Mouse (Mus musculus) liver, embryonic 15.5 days (tissue): ENCODE data around the gene Rreb1. TPM values are rescaled to one million over a fixed set of nuclear protein-coding genes. Genes with fewer than 3 reads are reported as not detected.
A peak's percentile ranks its signal among the peaks of the same experiment; 100 is the strongest.

Experiments
- ATAC-seq: fragments of 200-750 bp; cut with Nextera tagmentation; 2 replicates; pipeline ENCODE4 v1.8.0; 2017; ENCODE audit warnings: moderate number of reproducible peaks, mild to moderate bottlenecking, moderate library complexity; ENCODE audit not compliant: insufficient read depth
- H3K27ac ChIP-seq: fragments of 300-500 bp; sonication (generic); replicated peaks from 2 replicates; pipeline ENCODE4 v1.5.1; 2015; ENCODE audit warnings: mild to moderate bottlenecking, inconsistent platforms
- H3K27me3 ChIP-seq: fragments of 300-500 bp; sonication (generic); 2 replicates; pipeline ENCODE4 v1.6.1; 2015; ENCODE audit warnings: mild to moderate bottlenecking, inconsistent platforms
- H3K36me3 ChIP-seq: fragments of 300-500 bp; sonication (generic); replicated peaks from 2 replicates; pipeline ENCODE4 v1.6.1; 2015; ENCODE audit warnings: moderate library complexity, mild to moderate bottlenecking, inconsistent platforms
- H3K4me1 ChIP-seq: fragments of 300-500 bp; sonication (generic); replicated peaks from 2 replicates; pipeline ENCODE4 v1.6.1; 2015; ENCODE audit warnings: inconsistent platforms
- H3K4me2 ChIP-seq: fragments of 300-500 bp; sonication (generic); 2 replicates; pipeline ENCODE4 v1.6.1; 2015; ENCODE audit warnings: moderate library complexity, mild to moderate bottlenecking, inconsistent platforms
- H3K4me3 ChIP-seq: fragments of 300-500 bp; sonication (generic); replicated peaks from 2 replicates; pipeline ENCODE4 v1.5.1; 2015; ENCODE audit warnings: mild to moderate bottlenecking, inconsistent platforms
- H3K9ac ChIP-seq: fragments of 300-500 bp; sonication (generic); 2 replicates; pipeline ENCODE4 v1.6.1; 2015; ENCODE audit warnings: moderate library complexity, mild to moderate bottlenecking, inconsistent platforms
- H3K9me3 ChIP-seq: fragments of 300-500 bp; sonication (generic); replicated peaks from 2 replicates; pipeline ENCODE4 v1.6.1; 2016; ENCODE audit warnings: inconsistent platforms
- WGBS: fragments of 180-500 bp; shearing (Covaris S2); methylation state at CpG from one replicate; pipeline ENCODE4 v1.1.7; 2015; ENCODE audit warnings: mixed read lengths; ENCODE audit not compliant: insufficient replicate concordance; 5-methylcytosine and 5-hydroxymethylcytosine counted together
- polyA plus RNA-seq: library from polyadenylated mRNA; unstranded; fragments of >200 nt; fragmentation: Nextera tagmentation; extraction: Ambion mirVana; gene quantifications from 2 replicates; pipeline ENCODE4 v1.2.1, GENCODE M21; 2015

Rreb1 gene
- polyA plus RNA-seq, 1 experiment from 2014 or later = 5.4 TPM

- no peak for ATAC-seq
- 64% methylated on average over 1 of the region's 1 CpGs for WGBS
Observed at GRCm38 (mm10) chr13:37944306-37944705, 166.1 kb downstream of the Rreb1 start.

DNA sequence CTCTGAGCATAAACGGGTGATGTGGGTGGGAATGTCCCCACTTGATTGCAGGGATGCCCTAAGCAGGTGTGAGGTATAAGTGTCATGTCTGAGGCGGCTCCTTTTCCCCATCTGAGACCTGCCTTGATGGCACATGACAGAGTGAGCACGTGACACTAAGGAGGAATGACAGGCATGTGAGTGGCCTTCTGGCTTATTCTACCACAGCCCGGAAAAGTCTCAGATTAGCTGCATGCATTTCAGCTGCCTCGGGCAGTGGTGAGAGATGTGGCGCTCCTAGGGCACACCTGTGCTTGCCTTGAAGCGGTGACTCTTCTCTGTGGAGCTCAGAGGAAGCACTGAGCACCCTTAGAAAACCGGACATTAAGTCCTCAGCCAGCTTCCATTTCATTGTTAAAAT, 167.2 kb downstream of the Rreb1 start:
- WGBS = 71% methylated on average over 8 of the region's 8 CpGs
- peaks cover 26% of the 10 kb centered on the region for H3K4me1 ChIP-seq
- H3K4me2 ChIP-seq = no peak overlapping the region
- H3K9me3 ChIP-seq = no peaks in the 10 kb centered on the region
- H3K4me3 ChIP-seq = no peak overlapping the region
- no peak for ATAC-seq
- H3K27ac ChIP-seq = no peak overlapping the region
- no peak overlapping the region for H3K9ac ChIP-seq
- no peaks in the 10 kb centered on the region for H3K27me3 ChIP-seq
- peaks cover 55% of the 10 kb centered on the region for H3K36me3 ChIP-seq

More at GRCm38 (mm10) chr13:37944306-37944705, 166.1 kb downstream of the Rreb1 start:
- Histone ChIP-seq H3K9me3 (no peaks in the 10 kb centered on the region), H3K36me3 (peaks cover 48% of the 10 kb centered on the region), H3K9ac (no peak overlapping the region), H3K4me1 (peaks cover 32% of the 10 kb centered on the region), H3K4me3 (no peak overlapping the region), H3K4me2 (no peak overlapping the region), H3K27me3 (no peaks in the 10 kb centered on the region), H3K27ac (no peak overlapping the region)

DNA sequence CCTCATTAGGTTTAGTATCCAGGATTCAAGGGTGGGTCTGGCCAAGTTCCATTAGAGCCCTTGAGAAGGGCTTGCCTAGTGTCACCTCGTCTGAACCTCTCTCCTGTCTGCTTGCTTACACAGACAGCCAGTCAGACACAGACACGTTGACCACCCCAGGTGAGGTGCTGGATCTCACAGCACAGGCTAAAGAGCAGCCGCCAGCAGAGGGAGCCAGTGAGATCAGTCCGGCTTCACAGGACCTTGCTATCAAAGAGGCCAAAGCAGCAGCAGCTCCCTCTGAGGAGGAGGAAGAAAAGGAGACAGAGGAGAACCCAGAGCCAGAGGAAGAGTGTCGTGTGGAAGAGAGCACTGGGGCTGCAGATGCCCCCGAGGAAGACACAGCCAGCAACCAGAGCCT, 168.5 kb downstream of the Rreb1 start:
- H3K9ac ChIP-seq = no peak overlapping the region
- ATAC-seq = no peak
- H3K27me3 ChIP-seq = no peaks in the 10 kb centered on the region
- no peak overlapping the region for H3K27ac ChIP-seq
- no peak overlapping the region for H3K4me3 ChIP-seq
- H3K9me3 ChIP-seq = no peaks in the 10 kb centered on the region
- peaks cover 57% of the 10 kb centered on the region for H3K36me3 ChIP-seq
- H3K4me2 ChIP-seq = no peak overlapping the region
- 19% methylated on average over 6 of the region's 6 CpGs for WGBS
- H3K4me1 ChIP-seq = peaks cover 21% of the 10 kb centered on the region; the same call in 1 of the 2 replicates

GRCm38 (mm10) chr13:37952981-37953380, 174.8 kb downstream of the Rreb1 start:
- H3K4me3 ChIP-seq = no peak overlapping the region
- H3K4me1 ChIP-seq = peaks cover 9% of the 10 kb centered on the region; the same call in 1 of the 2 replicates
- no peaks in the 10 kb centered on the region for H3K9me3 ChIP-seq
- no peak; the same call in 1 of the 2 replicates for ATAC-seq
- H3K9ac ChIP-seq = no peak overlapping the region
- H3K27me3 ChIP-seq = no peaks in the 10 kb centered on the region
- no peak overlapping the region for H3K27ac ChIP-seq
- no peak overlapping the region for H3K4me2 ChIP-seq
- 63% methylated on average over 6 of the region's 6 CpGs for WGBS
- H3K36me3 ChIP-seq = peaks cover 32% of the 10 kb centered on the region

DNA sequence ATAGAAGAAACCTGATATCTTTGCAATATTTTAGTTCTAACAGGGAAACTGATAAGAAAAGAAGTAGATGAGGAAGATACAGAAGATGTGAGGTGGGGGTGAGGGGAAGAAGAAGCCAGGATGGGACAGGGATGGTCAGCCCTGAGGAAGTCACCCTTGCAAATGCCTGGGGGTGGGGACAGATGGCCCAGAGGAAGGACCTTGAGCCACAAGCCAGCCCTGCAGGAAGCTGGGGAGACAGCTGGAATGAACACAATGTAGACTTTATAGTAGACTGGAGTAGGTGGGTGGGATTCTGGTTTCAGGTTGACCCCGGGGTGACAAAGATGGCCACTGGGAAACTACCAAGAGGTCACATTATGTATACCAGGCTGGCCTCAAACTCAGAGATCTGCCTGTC, 176.1 kb downstream of the Rreb1 start:
- no peak overlapping the region for H3K27ac ChIP-seq
- peaks cover 22% of the 10 kb centered on the region for H3K4me1 ChIP-seq
- no peaks in the 10 kb centered on the region for H3K9me3 ChIP-seq
- H3K4me3 ChIP-seq = no peak overlapping the region
- H3K27me3 ChIP-seq = no peaks in the 10 kb centered on the region
- 32% methylated on average over 1 of the region's 1 CpGs for WGBS
- H3K36me3 ChIP-seq = peaks cover 18% of the 10 kb centered on the region
- H3K4me2 ChIP-seq = no peak overlapping the region
- ATAC-seq = no peak
- no peak overlapping the region for H3K9ac ChIP-seq

DNA sequence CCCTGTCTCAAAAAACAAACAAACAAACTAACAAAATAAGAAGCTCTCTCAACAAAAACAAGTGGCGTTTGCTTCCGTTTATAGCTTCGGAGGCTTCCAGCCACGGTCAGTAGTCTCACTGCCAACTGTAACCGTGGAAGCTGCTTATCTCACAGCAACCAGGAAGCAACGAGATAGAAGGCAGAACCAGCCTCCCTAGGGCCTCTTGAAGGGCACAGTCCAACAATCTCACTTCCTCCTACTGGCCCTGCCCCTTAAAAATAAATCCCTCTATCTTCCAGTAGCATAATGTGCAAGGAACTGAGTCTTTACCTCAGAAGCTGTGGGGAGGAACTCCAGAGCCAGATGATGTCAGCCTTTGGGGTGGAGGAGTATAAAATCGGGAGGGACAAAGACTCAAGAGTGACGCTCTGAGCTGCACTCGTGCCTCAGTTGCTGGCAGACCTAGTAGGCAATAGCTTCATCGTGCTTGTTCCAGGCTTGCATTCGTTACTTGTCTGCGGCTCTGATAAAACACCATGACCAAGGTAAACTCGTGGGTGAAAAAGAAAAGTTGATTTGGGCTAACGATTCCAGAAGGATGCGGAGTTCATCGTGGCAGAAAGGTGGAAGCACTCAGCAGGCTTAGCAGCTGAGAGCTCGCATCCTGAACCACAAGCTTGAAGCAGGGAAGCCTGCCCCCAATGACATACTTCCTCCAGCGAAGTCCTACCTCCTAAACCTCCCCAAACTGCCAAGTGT, 180.5 kb downstream of the Rreb1 start:
- ATAC-seq = peak; percentile 66
- Histone ChIP-seq H3K4me3 (no peak overlapping the region), H3K36me3 (no peaks in the 10 kb centered on the region), H3K27ac (peak overlapping the region; percentile 64), H3K9me3 (no peaks in the 10 kb centered on the region), H3K4me2 (0 out of 2 replicates have a peak overlapping the region, but pooled peaks have one; percentile 5), H3K27me3 (no peaks in the 10 kb centered on the region), H3K4me1 (peaks cover 44% of the 10 kb centered on the region), H3K9ac (no peak overlapping the region)
- 50% methylated on average over 18 of the region's 18 CpGs for WGBS

GRCm38 (mm10) chr13:37959239-37959907, 181.2 kb downstream of the Rreb1 start:
- WGBS = 61% methylated on average over 15 of the region's 15 CpGs
- Histone ChIP-seq H3K4me3 (no peak overlapping the region), H3K27me3 (no peaks in the 10 kb centered on the region), H3K27ac (peak overlapping the region; percentile 64), H3K36me3 (no peaks in the 10 kb centered on the region), H3K4me1 (peaks cover 49% of the 10 kb centered on the region), H3K9ac (no peak overlapping the region), H3K9me3 (no peaks in the 10 kb centered on the region), H3K4me2 (no peak overlapping the region; the same call in 1 of the 2 replicates)
- no peak for ATAC-seq

DNA sequence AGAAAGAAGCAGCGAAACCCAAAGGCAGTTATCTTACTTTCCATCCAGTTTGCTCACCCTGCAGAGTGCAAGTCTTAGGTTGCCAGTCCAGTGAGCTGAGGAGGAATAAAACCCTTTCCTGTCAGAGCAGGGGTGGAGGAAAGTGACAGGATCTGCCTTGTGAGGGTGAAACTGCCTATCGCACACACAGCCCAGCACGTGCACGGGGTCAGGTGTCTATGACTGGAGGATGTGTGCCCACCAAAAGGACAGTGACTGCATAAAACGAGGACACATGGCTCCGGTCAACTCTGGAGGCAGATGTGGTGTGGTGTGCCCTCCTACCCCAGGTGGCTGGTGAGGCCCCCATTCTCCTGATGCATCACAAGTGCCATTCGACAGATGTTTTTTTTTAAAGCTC, 181.7 kb downstream of the Rreb1 start:
- Histone ChIP-seq H3K27ac (no peak overlapping the region), H3K4me2 (no peak overlapping the region), H3K4me3 (no peak overlapping the region), H3K27me3 (no peaks in the 10 kb centered on the region), H3K36me3 (no peaks in the 10 kb centered on the region), H3K4me1 (peaks cover 52% of the 10 kb centered on the region), H3K9ac (no peak overlapping the region), H3K9me3 (no peaks in the 10 kb centered on the region)
- ATAC-seq = no peak
- 73% methylated on average over 7 of the region's 7 CpGs for WGBS

DNA sequence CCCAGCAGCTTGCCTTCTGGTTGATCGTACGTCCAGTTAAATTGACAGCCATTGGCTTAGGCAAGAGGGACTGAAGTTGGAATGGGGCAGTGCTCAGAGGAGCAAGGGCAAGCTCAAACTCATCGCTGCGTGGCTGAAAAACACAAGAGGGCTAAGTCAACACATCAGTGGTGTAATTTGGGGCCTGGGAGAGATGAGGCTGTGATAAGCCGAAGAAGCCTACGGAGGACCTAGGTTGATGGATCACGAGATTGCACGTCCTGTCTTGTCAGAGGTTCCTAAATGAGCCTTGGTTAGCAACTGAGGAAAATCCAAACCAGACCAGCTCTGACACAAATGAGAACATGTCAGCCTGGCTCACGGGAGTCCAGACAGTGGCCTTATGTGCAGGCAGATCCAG, 184.3 kb downstream of the Rreb1 start:
- 77% methylated on average over 9 of the region's 9 CpGs for WGBS
- Histone ChIP-seq H3K4me2 (no peak overlapping the region), H3K27me3 (no peaks in the 10 kb centered on the region), H3K4me1 (peaks cover 74% of the 10 kb centered on the region), H3K9ac (no peak overlapping the region), H3K27ac (no peak overlapping the region), H3K36me3 (no peaks in the 10 kb centered on the region), H3K4me3 (no peak overlapping the region), H3K9me3 (no peaks in the 10 kb centered on the region)
- no peak for ATAC-seq

DNA sequence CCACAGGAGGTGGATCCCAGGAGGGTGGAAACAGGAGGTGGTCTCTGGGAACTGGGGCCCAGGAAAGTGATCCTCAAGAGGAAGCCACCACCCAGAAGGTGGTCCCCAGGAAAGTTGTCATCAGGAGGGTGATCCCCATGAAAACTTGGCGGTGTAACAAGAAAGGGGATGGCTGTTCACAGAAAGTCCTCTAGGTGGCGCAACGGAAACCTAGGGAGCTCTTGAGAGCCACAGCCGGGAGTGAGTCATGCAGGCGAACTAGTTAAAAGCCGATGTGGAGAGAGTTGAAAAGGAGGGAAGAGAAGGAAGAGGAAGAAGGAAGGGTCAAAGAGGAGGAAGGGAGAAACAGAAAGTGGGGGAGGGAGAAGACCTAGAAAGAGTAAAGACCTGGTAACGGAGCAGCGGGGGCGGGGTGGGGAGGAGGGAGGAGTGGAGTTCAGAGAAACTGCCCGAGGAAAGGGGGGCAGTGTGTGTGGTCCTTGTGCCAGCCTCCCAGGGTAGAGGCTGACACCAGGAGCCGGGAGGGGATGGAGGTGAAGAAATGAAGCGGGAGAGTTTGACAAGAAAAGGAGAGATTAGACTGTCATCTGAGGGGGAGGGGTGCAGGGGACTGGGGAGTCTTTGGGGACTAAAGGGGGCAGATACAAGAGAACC, 185.3 kb downstream of the Rreb1 start:
- Histone ChIP-seq H3K36me3 (no peaks in the 10 kb centered on the region), H3K27ac (peak overlapping the region; percentile 83), H3K4me1 (peaks cover 67% of the 10 kb centered on the region), H3K4me2 (peak overlapping the region; percentile 79), H3K27me3 (no peaks in the 10 kb centered on the region), H3K4me3 (peak overlapping the region; percentile 59), H3K9ac (peak overlapping the region; percentile 47; the same call in 1 of the 2 replicates), H3K9me3 (no peaks in the 10 kb centered on the region)
- 3% methylated on average over 12 of the region's 12 CpGs for WGBS
- no peak for ATAC-seq
